In genomic region chr5:25163938-25164337, GRCm38 (mm10) we compare ENCODE assay signal across 34 mouse cellular contexts. TPM values are rescaled to one million over a fixed set of nuclear protein-coding genes. Genes with fewer than 3 reads are reported as not detected.
DNase-seq lines count a peak whose midpoint lies in the region; ATAC-seq lines count a peak whose summit lies in the region.
"Had no signal": no experiment of that assay in that cellular context is flagged by ENCODE, and none has a peak within 500 bp of the region (broad histone marks: within the 10 kb centered on the region; RNA-seq: fewer than 3 reads in every experiment).

No protein-coding gene starts in this region.

- WGBS in kidney, embryonic 16.5 days, result 93% methylated on average over 3 of the region's 3 CpGs
- 90% methylated on average over 3 of the region's 3 CpGs for WGBS in kidney, embryonic 14.5 days
- 64% methylated on average over 3 of the region's 3 CpGs for WGBS in liver, embryonic 15.5 days (ENCODE audit: insufficient replicate concordance)
- 90% methylated on average over 3 of the region's 3 CpGs for WGBS in hindbrain, embryonic 16.5 days

- ATAC-seq in kidney, embryonic 16.5 days (ENCODE audit: low FRiP score, low TSS enrichment), result no peak
- no peak for ATAC-seq in kidney, embryonic 14.5 days (ENCODE audit: low FRiP score, low TSS enrichment)
- 0 out of 2 replicates have a peak, but pooled peaks have one; percentile 40 for ATAC-seq in liver, embryonic 15.5 days (ENCODE audit: insufficient read depth)
- ATAC-seq in hindbrain, embryonic 16.5 days, result no peak
- ATAC-seq: forebrain, embryonic 15.5 days; Patski had no signal

- no peaks in the 10 kb centered on the region for H3K36me3 ChIP-seq in kidney, embryonic 16.5 days (ENCODE audit: insufficient read depth, low read length)
- H3K36me3 ChIP-seq in kidney, embryonic 14.5 days (ENCODE audit: control insufficient read depth, insufficient read depth, low read length), result no peaks in the 10 kb centered on the region
- H3K36me3 ChIP-seq in liver, embryonic 15.5 days (replicated peaks), result no peaks in the 10 kb centered on the region
- no peaks in the 10 kb centered on the region for H3K36me3 ChIP-seq in hindbrain, embryonic 16.5 days (ENCODE audit: control insufficient read depth, insufficient read depth, low read length)
- H3K36me3 ChIP-seq: embryonic facial prominence, embryonic 10.5 days; embryonic facial prominence, embryonic 13.5 days; forebrain, embryonic 12.5 days; forebrain, embryonic 15.5 days; G1E; heart, embryonic 10.5 days; hindbrain, embryonic 12.5 days; hindbrain, embryonic 15.5 days had no signal

- no peaks in the 10 kb centered on the region for H3K9me3 ChIP-seq in kidney, embryonic 16.5 days (ENCODE audit: low read length)
- H3K9me3 ChIP-seq in kidney, embryonic 14.5 days (ENCODE audit: control insufficient read depth, low read length), result 0 out of 2 replicates have a peak, but pooled peaks cover 4% of the 10 kb centered on the region
- H3K9me3 ChIP-seq in liver, embryonic 15.5 days (replicated peaks), result no peaks in the 10 kb centered on the region
- no peaks in the 10 kb centered on the region for H3K9me3 ChIP-seq in hindbrain, embryonic 16.5 days (ENCODE audit: control insufficient read depth, low read length)
- H3K9me3 ChIP-seq: embryonic facial prominence, embryonic 10.5 days; embryonic facial prominence, embryonic 13.5 days; forebrain, embryonic 12.5 days; forebrain, embryonic 15.5 days; G1E; heart, embryonic 10.5 days; hindbrain, embryonic 12.5 days; hindbrain, embryonic 15.5 days had no signal

- no peaks in the 10 kb centered on the region for H3K27me3 ChIP-seq in kidney, embryonic 16.5 days (ENCODE audit: insufficient read depth, low read length)
- no peaks in the 10 kb centered on the region for H3K27me3 ChIP-seq in kidney, embryonic 14.5 days (ENCODE audit: control insufficient read depth, insufficient read depth, low read length)
- no peaks in the 10 kb centered on the region for H3K27me3 ChIP-seq in liver, embryonic 15.5 days
- no peaks in the 10 kb centered on the region for H3K27me3 ChIP-seq in hindbrain, embryonic 16.5 days (replicated peaks; ENCODE audit: control insufficient read depth, insufficient read depth, low read length)
- H3K27me3 ChIP-seq: CH12.LX; embryonic facial prominence, embryonic 13.5 days; forebrain, embryonic 12.5 days; forebrain, embryonic 15.5 days; hindbrain, embryonic 12.5 days; hindbrain, embryonic 15.5 days had no signal

- no peak overlapping the region for H3K4me2 ChIP-seq in kidney, embryonic 16.5 days (replicated peaks; ENCODE audit: low read depth, low read length)
- H3K4me2 ChIP-seq in kidney, embryonic 14.5 days (replicated peaks; ENCODE audit: low read depth, low read length), result no peak overlapping the region
- H3K4me2 ChIP-seq in liver, embryonic 15.5 days, result no peak overlapping the region
- H3K4me2 ChIP-seq in hindbrain, embryonic 16.5 days (ENCODE audit: low read length), result no peak overlapping the region
- H3K4me2 ChIP-seq: embryonic facial prominence, embryonic 13.5 days; forebrain, embryonic 12.5 days; forebrain, embryonic 15.5 days; hindbrain, embryonic 12.5 days; hindbrain, embryonic 15.5 days had no signal

- no peaks in the 10 kb centered on the region for H3K4me1 ChIP-seq in kidney, embryonic 16.5 days (ENCODE audit: insufficient read depth, low read length)
- no peaks in the 10 kb centered on the region for H3K4me1 ChIP-seq in kidney, embryonic 14.5 days (ENCODE audit: control insufficient read depth, insufficient read depth, low read length)
- no peaks in the 10 kb centered on the region for H3K4me1 ChIP-seq in liver, embryonic 15.5 days (replicated peaks)
- H3K4me1 ChIP-seq in hindbrain, embryonic 16.5 days (ENCODE audit: control insufficient read depth, insufficient read depth, low read depth, low read length), result no peaks in the 10 kb centered on the region
- H3K4me1 ChIP-seq: embryonic facial prominence, embryonic 10.5 days; embryonic facial prominence, embryonic 13.5 days; heart, embryonic 10.5 days; hindbrain, embryonic 12.5 days; hindbrain, embryonic 15.5 days had no signal

- DNase-seq in kidney, adult 11 months, result peak; percentile 42
- peak; percentile 37 to 57 for DNase-seq in kidney, adult 8-10 months
- DNase-seq in liver, result no peak
- DNase-seq in kidney, postnatal 36 days, result peak; percentile 35 to 62
- DNase-seq: adrenal gland, adult 8-10 months; adrenal gland, postnatal 25 days; B cell, adult 2 months; cerebellum, adult 11-12 months; cerebellum, adult 8-10 months; cerebellum, postnatal 10 days; cerebellum, postnatal 36 days; embryo, embryonic 11 days; gastrocnemius, postnatal 25 days; heart, adult 2 months had no signal

- H3K27ac ChIP-seq in kidney, embryonic 16.5 days (ENCODE audit: low read length), result no peak overlapping the region
- H3K27ac ChIP-seq in kidney, embryonic 14.5 days (ENCODE audit: low read depth, low read length), result no peak overlapping the region
- no peak overlapping the region for H3K27ac ChIP-seq in liver, embryonic 15.5 days (replicated peaks)
- H3K27ac ChIP-seq in hindbrain, embryonic 16.5 days (ENCODE audit: low read depth, low read length), result no peak overlapping the region
- H3K27ac ChIP-seq: embryonic facial prominence, embryonic 10.5 days; embryonic facial prominence, embryonic 13.5 days; forebrain, embryonic 12.5 days; forebrain, embryonic 15.5 days; heart, adult 2 months; heart, embryonic 10.5 days; hindbrain, embryonic 12.5 days; hindbrain, embryonic 15.5 days had no signal

- H3K9ac ChIP-seq in kidney, embryonic 16.5 days (replicated peaks; ENCODE audit: low read length), result no peak overlapping the region
- no peak overlapping the region for H3K9ac ChIP-seq in kidney, embryonic 14.5 days (ENCODE audit: low read depth, low read length)
- H3K9ac ChIP-seq in liver, embryonic 15.5 days, result no peak overlapping the region
- no peak overlapping the region for H3K9ac ChIP-seq in hindbrain, embryonic 16.5 days (ENCODE audit: low read depth, low read length)
- H3K9ac ChIP-seq: embryonic facial prominence, embryonic 13.5 days; forebrain, embryonic 12.5 days; forebrain, embryonic 15.5 days; hindbrain, embryonic 12.5 days; hindbrain, embryonic 15.5 days had no signal

- H3K4me3 ChIP-seq in kidney, embryonic 16.5 days (ENCODE audit: low read length), result no peak overlapping the region
- no peak overlapping the region for H3K4me3 ChIP-seq in kidney, embryonic 14.5 days (ENCODE audit: low read length)
- H3K4me3 ChIP-seq in liver, embryonic 15.5 days (replicated peaks), result no peak overlapping the region
- H3K4me3 ChIP-seq in hindbrain, embryonic 16.5 days (ENCODE audit: low read length), result no peak overlapping the region
- H3K4me3 ChIP-seq: embryonic facial prominence, embryonic 10.5 days; embryonic facial prominence, embryonic 13.5 days; erythroblast, embryonic 14.5 days; forebrain, embryonic 12.5 days; forebrain, embryonic 15.5 days; heart, adult 2 months; heart, embryonic 10.5 days; hindbrain, embryonic 12.5 days; hindbrain, embryonic 15.5 days had no signal

RNA-seq across cellular contexts. Expression of gene Galntl5, which starts 17.3 kb away (rescaled TPM):
- polyA plus RNA-seq in kidney, embryonic 16.5 days (2015; fragmentation: Nextera tagmentation; extraction: Ambion mirVana), result not detected in 2 replicates
- not detected in 2 replicates for polyA plus RNA-seq in kidney, embryonic 14.5 days (2014; fragmentation: Nextera tagmentation; extraction: Ambion mirVana)
- polyA plus RNA-seq in liver, embryonic 15.5 days (2015; fragmentation: Nextera tagmentation; extraction: Ambion mirVana), result not detected in 2 replicates
- not detected in 2 replicates for polyA plus RNA-seq in hindbrain, embryonic 16.5 days (2015; fragmentation: Nextera tagmentation; extraction: Ambion mirVana)
- polyA plus RNA-seq: brain, embryonic 14.5 days; cortical plate, adult 2 months; embryonic facial prominence, embryonic 10.5 days; embryonic facial prominence, embryonic 13.5 days; erythroblast, embryonic 14.5 days; forebrain, embryonic 12.5 days; forebrain, embryonic 15.5 days; G1E; heart, adult 2 months; heart, embryonic 10.5 days; heart, embryonic 14.5 days; heart, postnatal 0 days; hindbrain, embryonic 12.5 days; hindbrain, embryonic 15.5 days; Patski had no signal

RNA-seq across cellular contexts. Expression of gene Galnt11, which starts 57.8 kb away (rescaled TPM):
- polyA plus RNA-seq in kidney, embryonic 16.5 days (2015; fragmentation: Nextera tagmentation; extraction: Ambion mirVana), result 107 and 123 TPM in 2 replicates
- 25.5 and 42.9 TPM in 2 replicates for polyA plus RNA-seq in kidney, embryonic 14.5 days (2014; fragmentation: Nextera tagmentation; extraction: Ambion mirVana)
- polyA plus RNA-seq in liver, embryonic 15.5 days (2015; fragmentation: Nextera tagmentation; extraction: Ambion mirVana), result 10.7 and 14.0 TPM in 2 replicates
- 60.2 and 63.3 TPM in 2 replicates for polyA plus RNA-seq in hindbrain, embryonic 16.5 days (2015; fragmentation: Nextera tagmentation; extraction: Ambion mirVana)
- polyA plus RNA-seq: G1E had no signal

RNA-seq across cellular contexts. Expression of gene E130116L18Rik, which starts 59.0 kb away (rescaled TPM):
- polyA plus RNA-seq in kidney, embryonic 16.5 days (2015; fragmentation: Nextera tagmentation; extraction: Ambion mirVana), result not detected in 2 replicates
- not detected in 2 replicates for polyA plus RNA-seq in kidney, embryonic 14.5 days (2014; fragmentation: Nextera tagmentation; extraction: Ambion mirVana)
- not detected in 2 replicates for polyA plus RNA-seq in liver, embryonic 15.5 days (2015; fragmentation: Nextera tagmentation; extraction: Ambion mirVana)
- polyA plus RNA-seq in hindbrain, embryonic 16.5 days (2015; fragmentation: Nextera tagmentation; extraction: Ambion mirVana), result not detected in 2 replicates
- polyA plus RNA-seq: brain, embryonic 14.5 days; cortical plate, adult 2 months; embryonic facial prominence, embryonic 13.5 days; erythroblast, embryonic 14.5 days; forebrain, embryonic 12.5 days; forebrain, embryonic 15.5 days; G1E; gonadal fat pad, adult 2 months; heart, adult 2 months; heart, embryonic 10.5 days; heart, embryonic 14.5 days; heart, postnatal 0 days; hindbrain, embryonic 12.5 days; hindbrain, embryonic 15.5 days had no signal
